Mouse (Mus musculus): ENCODE data around the gene Lrrc36.

- TF ChIP-seq POLR2A (IDR thresholded peaks at IDR 0.05; ENCODE audit: low read depth, low read length) (no peak), CTCF (IDR thresholded peaks at IDR 0.05; ENCODE audit: borderline replicate concordance, insufficient read depth, low read length) (no peak)
Measured at GRCm38 (mm10) chr8:105403467-105403866, 9.9 kb upstream of the Lrrc36 start.
